Mouse (Mus musculus) T-helper 17 cell (primary cell): Measurements from ENCODE around the gene Leng9.

ENCODE experiments used
- in situ Hi-C, 2 experiments: fragments of 300-600 bp; cut with MboI, MseI; formaldehyde crosslinking; loops; 1 replicate in 1 of 2; 2 replicates in 1 of 2; pipeline ENCODE4 v1.15.1; 2025; ENCODE audit warnings: high pct_unique_total_duplicates in 2 of 2

Leng9 gene

GRCm38 (mm10) chr7:4150059-4150541 lies at the start of gene Leng9:
TSS of gene Leng9 (minus strand) at chr7:4150374.
- in situ Hi-C loops: no loop called here

GRCm38 (mm10) chr7:4178438-4178837 lies 28.3 kb upstream of the Leng9 start:
- in situ Hi-C loops: loop anchor here in 1 of 2 experiments (5.0 kb wide), 1 partner anchor 39 kb away; no protein-coding TSS in a partner anchor

GRCm38 (mm10) chr7:4170193-4170938 lies 20.2 kb upstream of the Leng9 start:
- in situ Hi-C loops: no loop called here

- in situ Hi-C loops: no loop called here
These were observed 16.9 kb upstream of the Leng9 start for GRCm38 (mm10) chr7:4167098-4167497.

- in situ Hi-C loops: no loop called here
These were observed 15.1 kb upstream of the Leng9 start for GRCm38 (mm10) chr7:4165286-4165685.

- in situ Hi-C loops: loop anchor here in 1 of 2 experiments (5.0 kb wide), 1 partner anchor 58 kb away; no protein-coding TSS in a partner anchor
These were observed 14.1 kb upstream of the Leng9 start, which contains the start of gene Cdc42ep5 for GRCm38 (mm10) chr7:4164090-4164910. TSS of gene Cdc42ep5 (minus strand) at chr7:4164860.

GRCm38 (mm10) chr7:4163571-4164072 lies 13.4 kb upstream of the Leng9 start:
- in situ Hi-C loops: loop anchor here in 1 of 2 experiments (5.0 kb wide), 1 partner anchor 59 kb away; no protein-coding TSS in a partner anchor

GRCm38 (mm10) chr7:4161596-4161995 lies 11.4 kb upstream of the Leng9 start:
- in situ Hi-C loops: loop anchor here in 1 of 2 experiments (5.0 kb wide), 1 partner anchor 61 kb away; no protein-coding TSS in a partner anchor

GRCm38 (mm10) chr7:4154976-4155375 lies 4.8 kb upstream of the Leng9 start:
- in situ Hi-C loops: no loop called here

GRCm38 (mm10) chr7:4154356-4154755 lies 4.2 kb upstream of the Leng9 start:
- in situ Hi-C loops: no loop called here

GRCm38 (mm10) chr7:4151241-4151640 lies 1.1 kb upstream of the Leng9 start:
- in situ Hi-C loops: no loop called here

- in situ Hi-C loops: no loop called here
These were observed 642 bp upstream of the Leng9 start for GRCm38 (mm10) chr7:4150811-4151221.

- in situ Hi-C loops: loop anchor here (10.0 to 25.0 kb wide), 6 partner anchors 355 to 938 kb away; partner anchors contain the start of genes Prpf31 (in 2 of the 2), Tfpt (in 2 of the 2), Epn1 (in 1 of the 2) and Mboat7 (in 1 of the 2)
These were observed 742 bp downstream of the Leng9 start for GRCm38 (mm10) chr7:4149209-4150054.

- in situ Hi-C loops: loop anchor here (10.0 to 25.0 kb wide), 6 partner anchors 356 to 939 kb away; partner anchors contain the start of genes Prpf31 (in 2 of the 2), Tfpt (in 2 of the 2), Epn1 (in 1 of the 2) and Mboat7 (in 1 of the 2)
These were observed 1.6 kb downstream of the Leng9 start for GRCm38 (mm10) chr7:4148341-4149208.

- in situ Hi-C loops: loop anchor here (10.0 to 25.0 kb wide), 6 partner anchors 357 to 939 kb away; partner anchors contain the start of genes Prpf31 (in 2 of the 2), Tfpt (in 2 of the 2), Epn1 (in 1 of the 2) and Mboat7 (in 1 of the 2)
These were observed 2.3 kb downstream of the Leng9 start for GRCm38 (mm10) chr7:4147836-4148235.

GRCm38 (mm10) chr7:4147371-4147770 lies 2.8 kb downstream of the Leng9 start:
- in situ Hi-C loops: loop anchor here (10.0 to 25.0 kb wide), 6 partner anchors 357 to 940 kb away; partner anchors contain the start of genes Prpf31 (in 2 of the 2), Tfpt (in 2 of the 2), Epn1 (in 1 of the 2) and Mboat7 (in 1 of the 2)

GRCm38 (mm10) chr7:4146241-4147180 lies 3.7 kb downstream of the Leng9 start:
- in situ Hi-C loops: loop anchor here (10.0 to 25.0 kb wide), 6 partner anchors 358 to 941 kb away; partner anchors contain the start of genes Prpf31 (in 2 of the 2), Tfpt (in 2 of the 2), Epn1 (in 1 of the 2) and Mboat7 (in 1 of the 2)
